Mouse (Mus musculus): ENCODE results near the gene Hbs1l.

GRCm38 (mm10) chr10:21415031-21415430 is 119.3 kb downstream of the Hbs1l start:
- TF ChIP-seq CTCF (conservative IDR thresholded peaks at IDR 0.05; ENCODE audit: insufficient read depth, insufficient read length, low read depth, low read length) = no peak
- TF ChIP-seq POLR2A (IDR thresholded peaks at IDR 0.05; ENCODE audit: low read depth, low read length) = no peak

Measured in kidney, adult 2 months (tissue).